Mouse (Mus musculus): ENCODE measurements around the gene Zfp605.

DNA sequence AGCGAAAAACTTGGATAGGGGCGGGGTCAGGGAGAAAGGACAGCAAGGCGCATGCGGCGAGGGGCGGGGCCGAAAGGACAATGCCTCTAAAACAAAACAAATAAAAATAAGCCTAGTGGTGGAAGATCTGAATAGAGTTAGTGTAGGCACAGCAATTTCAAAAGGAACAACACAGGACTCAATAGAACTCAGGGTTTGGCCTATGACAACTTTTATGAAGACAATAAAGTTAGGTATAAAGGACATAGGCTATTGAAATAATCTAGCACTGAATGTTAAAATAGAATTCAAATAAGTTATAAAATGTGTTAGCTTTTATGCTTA lies 1.6 kb upstream of the Zfp605 start:
- TF ChIP-seq USF1 (IDR thresholded peaks at IDR 0.05; ENCODE audit: low read depth) (no peak), CTCF (IDR thresholded peaks at IDR 0.05; ENCODE audit: control insufficient read depth, insufficient read depth, insufficient read length) (no peak), MAX (IDR thresholded peaks at IDR 0.05) (no peak), CEBPB (IDR thresholded peaks at IDR 0.05; ENCODE audit: low read depth) (no peak), MYOG (IDR thresholded peaks at IDR 0.05; ENCODE audit: control insufficient read depth, extremely low read depth, insufficient read length) (no peak), MYOD1 (IDR thresholded peaks at IDR 0.05; ENCODE audit: control insufficient read depth, insufficient read length, low read depth) (no peak)

All from C2C12 (cell line).